Comparison of ENCODE assay signal across 15 mouse cellular contexts in the genomic region with DNA sequence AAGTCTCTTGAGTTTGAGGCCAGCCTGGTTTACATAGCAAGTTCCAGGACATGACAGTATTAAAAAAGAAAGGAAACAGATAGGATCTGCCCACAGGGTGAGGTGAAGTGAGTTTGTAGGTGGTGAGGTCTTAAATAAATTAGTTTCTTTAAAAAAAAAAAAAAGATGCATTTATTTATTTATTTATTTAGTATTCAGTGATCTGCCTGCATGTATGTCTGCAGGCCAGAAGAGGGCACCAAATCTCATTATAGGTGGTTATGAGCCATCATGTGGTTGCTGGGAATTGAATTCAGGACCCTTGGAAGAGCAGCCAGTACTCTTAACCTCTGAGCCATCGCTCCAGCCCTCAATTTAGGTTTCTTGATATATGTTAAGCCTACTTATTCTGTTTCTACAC. TPM values are rescaled to one million over a fixed set of nuclear protein-coding genes. Genes with fewer than 3 reads are reported as not detected.
A peak's percentile ranks its signal among the peaks of the same experiment; 100 is the strongest.
DNase-seq lines count a peak whose midpoint lies in the region; ATAC-seq and TF ChIP-seq lines count a peak whose summit lies in the region.
"Had no signal": no experiment of that assay in that cellular context is flagged by ENCODE, and none has a peak within 500 bp of the region (broad histone marks: within the 10 kb centered on the region; RNA-seq: fewer than 3 reads in every experiment).

No protein-coding gene starts in this region.

- no peak overlapping the region for H3K4me2 ChIP-seq in forebrain, embryonic 14.5 days (ENCODE audit: low read length)
- no peak overlapping the region for H3K4me2 ChIP-seq in forebrain, embryonic 15.5 days (replicated peaks)
- no peak overlapping the region for H3K4me2 ChIP-seq in kidney, postnatal 0 days (ENCODE audit: low read length)
- no peak overlapping the region for H3K4me2 ChIP-seq in midbrain, postnatal 0 days (ENCODE audit: low read depth, low read length, poor library complexity, severe bottlenecking)
- H3K4me2 ChIP-seq in midbrain, embryonic 15.5 days = no peak overlapping the region
- H3K4me2 ChIP-seq: embryonic facial prominence, embryonic 13.5 days; hindbrain, embryonic 15.5 days had no signal

- no peak for ATAC-seq in forebrain, embryonic 14.5 days
- ATAC-seq in forebrain, embryonic 15.5 days (replicated peaks) = no peak
- no peak for ATAC-seq in kidney, postnatal 0 days (replicated peaks; ENCODE audit: low FRiP score, low read depth)
- no peak for ATAC-seq in midbrain, postnatal 0 days (ENCODE audit: low FRiP score)
- ATAC-seq in midbrain, embryonic 15.5 days (replicated peaks) = no peak

- no peak overlapping the region for H3K27ac ChIP-seq in forebrain, embryonic 14.5 days (ENCODE audit: low read depth, low read length)
- H3K27ac ChIP-seq in forebrain, embryonic 15.5 days (replicated peaks) = no peak overlapping the region
- no peak overlapping the region for H3K27ac ChIP-seq in kidney, postnatal 0 days
- H3K27ac ChIP-seq in midbrain, postnatal 0 days (ENCODE audit: low read depth, low read length) = no peak overlapping the region
- H3K27ac ChIP-seq in midbrain, embryonic 15.5 days = no peak overlapping the region
- H3K27ac ChIP-seq: embryonic facial prominence, embryonic 13.5 days; hindbrain, embryonic 15.5 days had no signal

- H3K9ac ChIP-seq in forebrain, embryonic 14.5 days (ENCODE audit: low read length) = no peak overlapping the region
- H3K9ac ChIP-seq in forebrain, embryonic 15.5 days (replicated peaks) = no peak overlapping the region
- no peak overlapping the region for H3K9ac ChIP-seq in kidney, postnatal 0 days (ENCODE audit: low read depth, low read length)
- H3K9ac ChIP-seq in midbrain, postnatal 0 days (replicated peaks; ENCODE audit: low read length, poor library complexity, severe bottlenecking) = no peak overlapping the region
- no peak overlapping the region for H3K9ac ChIP-seq in midbrain, embryonic 15.5 days
- H3K9ac ChIP-seq: embryonic facial prominence, embryonic 13.5 days; hindbrain, embryonic 15.5 days had no signal

- TF ChIP-seq CTCF in kidney, postnatal 0 days (IDR thresholded peaks at IDR 0.05; ENCODE audit: low read depth) = peak; percentile 54
- peak; percentile 50 for TF ChIP-seq CTCF in midbrain, postnatal 0 days (IDR thresholded peaks at IDR 0.05)

- H3K9me3 ChIP-seq in forebrain, embryonic 14.5 days (replicated peaks; ENCODE audit: control insufficient read depth, low read length) = no peaks in the 10 kb centered on the region
- H3K9me3 ChIP-seq in forebrain, embryonic 15.5 days = no peaks in the 10 kb centered on the region
- no peaks in the 10 kb centered on the region for H3K9me3 ChIP-seq in kidney, postnatal 0 days (replicated peaks; ENCODE audit: low read length)
- no peaks in the 10 kb centered on the region for H3K9me3 ChIP-seq in midbrain, postnatal 0 days (ENCODE audit: low read length)
- H3K9me3 ChIP-seq in midbrain, embryonic 15.5 days = no peaks in the 10 kb centered on the region
- H3K9me3 ChIP-seq: embryonic facial prominence, embryonic 13.5 days; hindbrain, embryonic 15.5 days had no signal

- H3K27me3 ChIP-seq in forebrain, embryonic 14.5 days (replicated peaks; ENCODE audit: control insufficient read depth, insufficient read depth, low read length) = no peaks in the 10 kb centered on the region
- no peaks in the 10 kb centered on the region for H3K27me3 ChIP-seq in forebrain, embryonic 15.5 days
- no peaks in the 10 kb centered on the region for H3K27me3 ChIP-seq in kidney, postnatal 0 days (ENCODE audit: insufficient read depth, low read length)
- no peaks in the 10 kb centered on the region for H3K27me3 ChIP-seq in midbrain, postnatal 0 days (ENCODE audit: insufficient read depth, low read length)
- H3K27me3 ChIP-seq in midbrain, embryonic 15.5 days (replicated peaks) = no peaks in the 10 kb centered on the region
- H3K27me3 ChIP-seq: embryonic facial prominence, embryonic 13.5 days; hindbrain, embryonic 15.5 days had no signal

- 100% methylated on average over 1 of the region's 1 CpGs for WGBS in forebrain, embryonic 14.5 days
- 96% methylated on average over 1 of the region's 1 CpGs for WGBS in forebrain, embryonic 15.5 days
- WGBS in kidney, postnatal 0 days = 100% methylated on average over 1 of the region's 1 CpGs
- 97% methylated on average over 1 of the region's 1 CpGs for WGBS in midbrain, postnatal 0 days
- 98% methylated on average over 1 of the region's 1 CpGs for WGBS in midbrain, embryonic 15.5 days

- no peaks in the 10 kb centered on the region for H3K4me1 ChIP-seq in forebrain, embryonic 14.5 days (ENCODE audit: control insufficient read depth, insufficient read depth, low read length)
- no peaks in the 10 kb centered on the region for H3K4me1 ChIP-seq in forebrain, embryonic 15.5 days
- H3K4me1 ChIP-seq in kidney, postnatal 0 days (replicated peaks; ENCODE audit: insufficient read depth, low read length) = no peaks in the 10 kb centered on the region
- no peaks in the 10 kb centered on the region for H3K4me1 ChIP-seq in midbrain, postnatal 0 days (ENCODE audit: insufficient read depth, low read length)
- H3K4me1 ChIP-seq in midbrain, embryonic 15.5 days = no peaks in the 10 kb centered on the region
- H3K4me1 ChIP-seq: embryonic facial prominence, embryonic 13.5 days; hindbrain, embryonic 15.5 days had no signal

- peaks cover 75% of the 10 kb centered on the region for H3K36me3 ChIP-seq in forebrain, embryonic 14.5 days (ENCODE audit: control insufficient read depth, insufficient read depth, low read length)
- peaks cover 75% of the 10 kb centered on the region for H3K36me3 ChIP-seq in forebrain, embryonic 15.5 days
- H3K36me3 ChIP-seq in kidney, postnatal 0 days (ENCODE audit: insufficient read depth, low read length) = peaks cover 44% of the 10 kb centered on the region
- H3K36me3 ChIP-seq in midbrain, postnatal 0 days (ENCODE audit: insufficient read depth, low read length) = peaks cover 37% of the 10 kb centered on the region
- peaks cover 51% of the 10 kb centered on the region for H3K36me3 ChIP-seq in midbrain, embryonic 15.5 days (replicated peaks)

- DNase-seq in forebrain, embryonic 14.5 days (ENCODE audit: low spot score) = peak; percentile 23
- DNase-seq in kidney, postnatal 0 days (ENCODE audit: low spot score) = peak; percentile 9
- no peak for DNase-seq in kidney, adult 11 months
- no peak for DNase-seq in midbrain, postnatal 0 days (ENCODE audit: low spot score)
- peak; percentile 43 for DNase-seq in naive thymus-derived CD4-positive, alpha-beta T cell, adult 2 months (ENCODE audit: low read depth)
- no peak for DNase-seq in c-Kit-positive CD71-positive TER-119-positive erythroid progenitor cells, embryonic 14.5 days (ENCODE audit: low spot score)
- DNase-seq: adrenal gland, postnatal 36 days; cerebellum, adult 11 months; cerebellum, postnatal 25 days; heart, postnatal 10 days; right cerebral cortex, postnatal 14 days had no signal

- no peak overlapping the region for H3K4me3 ChIP-seq in forebrain, embryonic 14.5 days (ENCODE audit: low read depth, low read length)
- H3K4me3 ChIP-seq in forebrain, embryonic 15.5 days = no peak overlapping the region
- no peak overlapping the region for H3K4me3 ChIP-seq in kidney, postnatal 0 days (replicated peaks; ENCODE audit: low read depth, low read length)
- no peak overlapping the region for H3K4me3 ChIP-seq in midbrain, postnatal 0 days (ENCODE audit: low read depth, low read length)
- no peak overlapping the region for H3K4me3 ChIP-seq in midbrain, embryonic 15.5 days
- H3K4me3 ChIP-seq: embryonic facial prominence, embryonic 13.5 days; hindbrain, embryonic 15.5 days had no signal

RNA-seq across cellular contexts. Expression of a gene that starts 18.9 kb away (rescaled TPM):
- 16.6 and 18.7 TPM in 2 replicates for polyA plus RNA-seq in forebrain, embryonic 14.5 days (2014; fragmentation: Nextera tagmentation; extraction: Ambion mirVana)
- 18.5 and 26.1 TPM in 2 replicates for polyA plus RNA-seq in forebrain, embryonic 15.5 days (2015; fragmentation: Nextera tagmentation; extraction: Ambion mirVana)
- 7.9 and 10.1 TPM in 2 replicates for polyA plus RNA-seq in kidney, postnatal 0 days (2015; fragmentation: Nextera tagmentation; extraction: Ambion mirVana)
- 23.4 and 27.2 TPM in 2 replicates for total RNA-seq in midbrain, postnatal 0 days (2014; rRNA removed)
- polyA plus RNA-seq in midbrain, postnatal 0 days (2015; fragmentation: Nextera tagmentation; extraction: Ambion mirVana) = 7.4 and 7.6 TPM in 2 replicates
- polyA plus RNA-seq in midbrain, embryonic 15.5 days (2015; fragmentation: Nextera tagmentation; extraction: Ambion mirVana) = 20.2 and 20.9 TPM in 2 replicates

RNA-seq across cellular contexts. Expression of a gene that starts 46.7 kb away (rescaled TPM):
- 22.9 and 24.8 TPM in 2 replicates for polyA plus RNA-seq in forebrain, embryonic 14.5 days (2014; fragmentation: Nextera tagmentation; extraction: Ambion mirVana)
- 17.3 and 19.9 TPM in 2 replicates for polyA plus RNA-seq in forebrain, embryonic 15.5 days (2015; fragmentation: Nextera tagmentation; extraction: Ambion mirVana)
- 6.7 and 8.4 TPM in 2 replicates for polyA plus RNA-seq in kidney, postnatal 0 days (2015; fragmentation: Nextera tagmentation; extraction: Ambion mirVana)
- total RNA-seq in midbrain, postnatal 0 days (2014; rRNA removed) = 81.6 and 82.7 TPM in 2 replicates
- 10.6 and 12.6 TPM in 2 replicates for polyA plus RNA-seq in midbrain, postnatal 0 days (2015; fragmentation: Nextera tagmentation; extraction: Ambion mirVana)
- polyA plus RNA-seq in midbrain, embryonic 15.5 days (2015; fragmentation: Nextera tagmentation; extraction: Ambion mirVana) = 17.1 and 21.8 TPM in 2 replicates

RNA-seq across cellular contexts. Expression of a gene that starts 51.2 kb away (rescaled TPM):
- 214 and 219 TPM in 2 replicates for polyA plus RNA-seq in forebrain, embryonic 14.5 days (2014; fragmentation: Nextera tagmentation; extraction: Ambion mirVana)
- polyA plus RNA-seq in forebrain, embryonic 15.5 days (2015; fragmentation: Nextera tagmentation; extraction: Ambion mirVana) = 189 and 204 TPM in 2 replicates
- 240 and 245 TPM in 2 replicates for polyA plus RNA-seq in kidney, postnatal 0 days (2015; fragmentation: Nextera tagmentation; extraction: Ambion mirVana)
- 46.3 and 54.6 TPM in 2 replicates for total RNA-seq in midbrain, postnatal 0 days (2014; rRNA removed)
- polyA plus RNA-seq in midbrain, postnatal 0 days (2015; fragmentation: Nextera tagmentation; extraction: Ambion mirVana) = 112 and 115 TPM in 2 replicates
- polyA plus RNA-seq in midbrain, embryonic 15.5 days (2015; fragmentation: Nextera tagmentation; extraction: Ambion mirVana) = 168 TPM in 2 replicates

RNA-seq across cellular contexts. Expression of a gene that starts 51.6 kb away (rescaled TPM):
- polyA plus RNA-seq in forebrain, embryonic 14.5 days (2014; fragmentation: Nextera tagmentation; extraction: Ambion mirVana) = 4.6 and 5.3 TPM in 2 replicates
- polyA plus RNA-seq in forebrain, embryonic 15.5 days (2015; fragmentation: Nextera tagmentation; extraction: Ambion mirVana) = 8.0 and 8.3 TPM in 2 replicates
- 2.7 and 3.2 TPM in 2 replicates for polyA plus RNA-seq in kidney, postnatal 0 days (2015; fragmentation: Nextera tagmentation; extraction: Ambion mirVana)
- total RNA-seq in midbrain, postnatal 0 days (2014; rRNA removed) = 24.9 and 25.5 TPM in 2 replicates
- 3.0 and 4.6 TPM in 2 replicates for polyA plus RNA-seq in midbrain, postnatal 0 days (2015; fragmentation: Nextera tagmentation; extraction: Ambion mirVana)
- 8.1 and 9.0 TPM in 2 replicates for polyA plus RNA-seq in midbrain, embryonic 15.5 days (2015; fragmentation: Nextera tagmentation; extraction: Ambion mirVana)

Comparison
In these comparisons a context has a peak if more than half of its experiments do, and no peak if none do; other contexts are left out.
1. DNase-seq: peak in forebrain, embryonic 14.5 days (single experiment), kidney, postnatal 0 days (single experiment) and naive thymus-derived CD4-positive, alpha-beta T cell, adult 2 months (single experiment); none in kidney, adult 11 months (single experiment), midbrain, postnatal 0 days (single experiment) and c-Kit-positive CD71-positive TER-119-positive erythroid progenitor cells, embryonic 14.5 days (single experiment).